Mouse (Mus musculus): ENCODE data around the gene Ramp1. TPM values are rescaled to one million over a fixed set of nuclear protein-coding genes. Genes with fewer than 3 reads are reported as not detected.

Gene Ramp1
- total and polyA plus RNA-seq, 3 experiments: 4.5 to 20.2 (median 5.8) TPM

DNA sequence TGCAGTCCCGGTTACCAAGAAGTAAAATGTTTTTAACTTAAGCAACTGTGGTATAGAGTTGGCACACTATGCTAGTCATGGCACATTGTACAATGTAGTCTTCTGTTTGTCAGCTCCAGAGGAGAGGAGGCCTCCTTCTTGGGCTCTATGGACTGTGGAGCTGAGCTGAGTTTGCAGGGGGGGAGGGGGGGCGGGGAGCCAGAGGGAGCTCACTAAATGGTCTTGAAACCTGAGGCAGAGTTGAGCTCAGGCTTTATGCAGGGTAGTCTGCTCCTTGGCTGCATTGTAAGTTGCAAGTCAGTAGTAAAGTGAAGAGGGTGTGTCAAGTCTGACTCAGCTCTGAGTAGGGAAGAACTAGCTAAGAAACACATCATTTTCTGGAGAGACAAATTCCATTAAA, 92.6 kb downstream of the Ramp1 start:
- no peak for DNase-seq
- Histone ChIP-seq H3K4me1 (ENCODE audit: control insufficient read depth, insufficient read depth, low read length) (no peaks in the 10 kb centered on the region; the same call in 1 of the 2 replicates), H3K4me3 (no peak overlapping the region), H3K27me3 (ENCODE audit: control insufficient read depth, insufficient read depth, low read length) (no peaks in the 10 kb centered on the region), H3K27ac (no peak overlapping the region), H3K9ac (ENCODE audit: low read depth, low read length) (no peak overlapping the region), H3K36me3 (ENCODE audit: control insufficient read depth, insufficient read depth, low read length) (no peaks in the 10 kb centered on the region; the same call in 1 of the 2 replicates), H3K79me2 (replicated peaks; ENCODE audit: control insufficient read depth, insufficient read depth, low read length) (no peaks in the 10 kb centered on the region)
- intact Hi-C loops (cut with DNase I): no loop called here
- WGBS: 93% methylated on average over 2 of the region's 2 CpGs
- TF ChIP-seq CTCF (IDR thresholded peaks at IDR 0.05): no peak

Other genes with a start within 250 kb of the Ramp1 start
- not detected for gene Prlh, start 226.7 kb upstream of the Ramp1 start, total RNA-seq (2021)
- gene Prlh, start 226.7 kb upstream of the Ramp1 start, polyA plus RNA-seq (2012; rRNA removed): not detected in 2 replicates
- 1 to 10 TPM; 1.7 to 2.6 TPM for gene Rab17, start 210.2 kb upstream of the Ramp1 start, total RNA-seq (2021)
- 1.4 and 2.3 TPM in 2 replicates for gene Rab17, start 210.2 kb upstream of the Ramp1 start, polyA plus RNA-seq (2012; rRNA removed)
- gene Lrrfip1, start 181.1 kb upstream of the Ramp1 start, total RNA-seq (2021): 10 to 100 TPM; 63.5 to 75.5 TPM
- 32.9 and 44.2 TPM in 2 replicates for gene Lrrfip1, start 181.1 kb upstream of the Ramp1 start, polyA plus RNA-seq (2012; rRNA removed)
- gene Rbm44, start 34.7 kb upstream of the Ramp1 start, total RNA-seq (2021): not detected
- not detected in 2 replicates for gene Rbm44, start 34.7 kb upstream of the Ramp1 start, polyA plus RNA-seq (2012; rRNA removed)
- gene Ube2f, start 70.5 kb downstream of the Ramp1 start, total RNA-seq (2021): 10 to 100 TPM; 43.1 to 48.1 TPM
- 39.4 and 62.5 TPM in 2 replicates for gene Ube2f, start 70.5 kb downstream of the Ramp1 start, polyA plus RNA-seq (2012; rRNA removed)
- gene Scly, start 118.5 kb downstream of the Ramp1 start, total RNA-seq (2021): 10 to 100 TPM; 17.0 to 19.2 TPM
- 14.4 and 18.3 TPM in 2 replicates for gene Scly, start 118.5 kb downstream of the Ramp1 start, polyA plus RNA-seq (2012; rRNA removed)
- not detected for gene Espnl, start 142.3 kb downstream of the Ramp1 start, total RNA-seq (2021)
- gene Espnl, start 142.3 kb downstream of the Ramp1 start, polyA plus RNA-seq (2012; rRNA removed): 0.06 TPM in 2 replicates
- gene Klhl30, start 171.2 kb downstream of the Ramp1 start, total RNA-seq (2021): 10 to 100 TPM; 34.7 to 46.0 TPM
- 59.8 and 72.0 TPM in 2 replicates for gene Klhl30, start 171.2 kb downstream of the Ramp1 start, polyA plus RNA-seq (2012; rRNA removed)
- under 1 TPM in 1 of 2 experiments, not detected in 1; 0.09 TPM for gene Erfe, start 186.6 kb downstream of the Ramp1 start, total RNA-seq (2021)
- gene Erfe, start 186.6 kb downstream of the Ramp1 start, polyA plus RNA-seq (2012; rRNA removed): 0.29 TPM in 2 replicates
- gene Ilkap, start 219.0 kb downstream of the Ramp1 start, total RNA-seq (2021): 10 to 100 TPM; 47.3 to 49.0 TPM
- gene Ilkap, start 219.0 kb downstream of the Ramp1 start, polyA plus RNA-seq (2012; rRNA removed): 36.6 and 43.6 TPM in 2 replicates
- gene Hes6, start 234.2 kb downstream of the Ramp1 start, total RNA-seq (2021): 10 to 100 TPM; 17.4 to 18.2 TPM
- gene Hes6, start 234.2 kb downstream of the Ramp1 start, polyA plus RNA-seq (2012; rRNA removed): 23.6 and 25.8 TPM in 2 replicates

Data from heart, adult 2 months (tissue).